ENCODE assay signal across 8 mouse cellular contexts in genomic region chr6:99810974-99811798, GRCm38 (mm10).
A peak's percentile ranks its signal among the peaks of the same experiment; 100 is the strongest.
DNase-seq lines count a peak whose midpoint lies in the region; ATAC-seq and TF ChIP-seq lines count a peak whose summit lies in the region.

No protein-coding gene starts in this region.

- no peaks in the 10 kb centered on the region for H3K36me3 ChIP-seq in liver, adult 2 months (ENCODE audit: control insufficient read depth, insufficient read depth, low read length)
- no peaks in the 10 kb centered on the region for H3K36me3 ChIP-seq in embryonic facial prominence, embryonic 15.5 days
- H3K36me3 ChIP-seq in heart, embryonic 16.5 days (ENCODE audit: control insufficient read depth, insufficient read depth) = no peaks in the 10 kb centered on the region

- DNase-seq in liver, adult 2 months (ENCODE audit: extremely low read depth, low read depth, low spot score) = peak; percentile 16
- DNase-seq in liver = no peak
- DNase-seq in layer of hippocampus, adult 9-11 months = peak; percentile 42
- peak; percentile 60 for DNase-seq in ovary, postnatal 36 days (ENCODE audit: low spot score)
- no peak for DNase-seq in spleen, postnatal 36 days (ENCODE audit: low spot score in 2 of 2)

- H3K4me3 ChIP-seq in liver, adult 2 months (ENCODE audit: insufficient read depth, low read depth, low read length) = no peak overlapping the region
- no peak overlapping the region for H3K4me3 ChIP-seq in embryonic facial prominence, embryonic 15.5 days (replicated peaks)
- no peak overlapping the region for H3K4me3 ChIP-seq in heart, embryonic 16.5 days (ENCODE audit: low read length)

- WGBS in liver, adult 2 months = 71% methylated on average over 9 of the region's 9 CpGs
- WGBS in embryonic facial prominence, embryonic 15.5 days = 45% methylated on average over 9 of the region's 9 CpGs
- WGBS in heart, embryonic 16.5 days = 51% methylated on average over 9 of the region's 9 CpGs

- no peak overlapping the region for H3K27ac ChIP-seq in liver, adult 2 months (replicated peaks; ENCODE audit: insufficient read depth, low read depth, low read length)
- peak overlapping the region; percentile 71 for H3K27ac ChIP-seq in embryonic facial prominence, embryonic 15.5 days (replicated peaks)
- peak overlapping the region; percentile 34; the same call in 1 of the 2 replicates for H3K27ac ChIP-seq in heart, embryonic 16.5 days (ENCODE audit: low read length)

- H3K27me3 ChIP-seq in liver, adult 2 months (ENCODE audit: control insufficient read depth, insufficient read depth, low read length) = no peaks in the 10 kb centered on the region
- H3K27me3 ChIP-seq in embryonic facial prominence, embryonic 15.5 days = peaks cover 6% of the 10 kb centered on the region; the same call in 1 of the 2 replicates
- peaks cover 2% of the 10 kb centered on the region; the same call in 1 of the 2 replicates for H3K27me3 ChIP-seq in heart, embryonic 16.5 days (ENCODE audit: control insufficient read depth, insufficient read depth, low read length)

- H3K4me2 ChIP-seq in embryonic facial prominence, embryonic 15.5 days (replicated peaks) = no peak overlapping the region
- H3K4me2 ChIP-seq in heart, embryonic 16.5 days (ENCODE audit: low read depth, low read length) = no peak overlapping the region

- H3K4me1 ChIP-seq in liver, adult 2 months (ENCODE audit: control insufficient read depth, insufficient read depth, low read length) = no peaks in the 10 kb centered on the region
- peaks cover 26% of the 10 kb centered on the region for H3K4me1 ChIP-seq in embryonic facial prominence, embryonic 15.5 days
- H3K4me1 ChIP-seq in heart, embryonic 16.5 days (ENCODE audit: control insufficient read depth, insufficient read depth, low read length) = peaks cover 13% of the 10 kb centered on the region

- H3K79me2 ChIP-seq in liver, adult 2 months (ENCODE audit: control insufficient read depth, insufficient read depth, low read length) = no peaks in the 10 kb centered on the region

- TF ChIP-seq CTCF in liver, adult 2 months (IDR thresholded peaks at IDR 0.05; ENCODE audit: low read depth, low read length) = no peak

- no peak for TF ChIP-seq POLR2A in liver, adult 2 months (IDR thresholded peaks at IDR 0.05; ENCODE audit: extremely low read depth, insufficient read depth, low read length)

- ATAC-seq in embryonic facial prominence, embryonic 15.5 days (ENCODE audit: insufficient number of reproducible peaks, low FRiP score, low TSS enrichment, low read depth) = peak; percentile 87
- ATAC-seq in heart, embryonic 16.5 days (replicated peaks; ENCODE audit: extremely low read depth, insufficient read depth, low FRiP score) = peak; percentile 84
- ATAC-seq in activated CD4-positive, CD25-positive, alpha-beta regulatory T cell, adult 4 months = no peak

- H3K9ac ChIP-seq in liver, adult 2 months (ENCODE audit: low read depth, low read length) = no peak overlapping the region
- H3K9ac ChIP-seq in embryonic facial prominence, embryonic 15.5 days = no peak overlapping the region
- no peak overlapping the region for H3K9ac ChIP-seq in heart, embryonic 16.5 days (ENCODE audit: low read length)

- 0 out of 2 replicates have a peak, but pooled peaks cover 2% of the 10 kb centered on the region for H3K9me3 ChIP-seq in embryonic facial prominence, embryonic 15.5 days (replicated peaks)
- H3K9me3 ChIP-seq in heart, embryonic 16.5 days (replicated peaks; ENCODE audit: control insufficient read depth, low read length) = peaks cover 3% of the 10 kb centered on the region; the same call in 1 of the 2 replicates

Comparison
In these comparisons a context has a peak if more than half of its experiments do, and no peak if none do; other contexts are left out.
1. DNase-seq: peak in liver, adult 2 months (single experiment), layer of hippocampus, adult 9-11 months (single experiment) and ovary, postnatal 36 days (single experiment); none in liver (single experiment) and spleen, postnatal 36 days (0 of 2).